Mouse (Mus musculus) forebrain, embryonic 14.5 days (tissue): ENCODE measurements at regions not wholly inside any gene's neighbourhood (a gene's known extent, or its start where the extent isn't known, plus 50 kb on each side); places are given as distances from the start of the nearest gene placed in this dataset.

ENCODE experiments used
- ATAC-seq: fragments of 200-750 bp; cut with Nextera tagmentation; 2 replicates; pipeline ENCODE4 v1.8.0; 2017; ENCODE audit warnings: mild to moderate bottlenecking, moderate library complexity
- DNase-seq: peaks from one replicate; pipeline ENCODE4 v3.0.0-alpha.2; 2015; ENCODE audit warnings: low spot score
- H3K27ac ChIP-seq: fragments of 300-500 bp; sonication (generic); 2 replicates; pipeline ENCODE4 v1.5.1; 2014; ENCODE audit warnings: low read depth, mild to moderate bottlenecking, control low read depth, low read length, moderate library complexity
- H3K27me3 ChIP-seq: fragments of 300-500 bp; sonication (generic); replicated peaks from 2 replicates; pipeline ENCODE4 v1.6.1; 2014; ENCODE audit warnings: low read length, control low read depth, mixed read lengths; ENCODE audit not compliant: control insufficient read depth, insufficient read depth
- H3K36me3 ChIP-seq: fragments of 300-500 bp; sonication (generic); 2 replicates; pipeline ENCODE4 v1.6.1; 2014; ENCODE audit warnings: low read length, control low read depth; ENCODE audit not compliant: control insufficient read depth, insufficient read depth
- H3K4me1 ChIP-seq: fragments of 300-500 bp; sonication (generic); 2 replicates; pipeline ENCODE4 v1.6.1; 2014; ENCODE audit warnings: antibody characterized with exemption, low read length, control low read depth; ENCODE audit not compliant: control insufficient read depth, insufficient read depth
- H3K4me2 ChIP-seq: fragments of 300-500 bp; sonication (generic); 2 replicates; pipeline ENCODE4 v1.6.1; 2014; ENCODE audit warnings: mild to moderate bottlenecking, control low read depth, low read length
- H3K4me3 ChIP-seq: fragments of 300-500 bp; sonication (generic); 2 replicates; pipeline ENCODE4 v1.5.1; 2014; ENCODE audit warnings: low read depth, low read length, control low read depth
- H3K9ac ChIP-seq: fragments of 300-500 bp; sonication (generic); 2 replicates; pipeline ENCODE4 v1.6.1; 2014; ENCODE audit warnings: mild to moderate bottlenecking, low read length, control low read depth, moderate library complexity
- H3K9me3 ChIP-seq: fragments of 300-500 bp; sonication (generic); replicated peaks from 2 replicates; pipeline ENCODE4 v1.6.1; 2016; ENCODE audit warnings: low read length, control low read depth, mixed read lengths; ENCODE audit not compliant: control insufficient read depth
- whole genome bisulfite sequencing: fragments of 180-500 bp; shearing (Covaris S2); extraction: QIAGEN DNeasy Blood & Tissue Kit; methylation state at CpG from one replicate; pipeline ENCODE4 v1.1.7; 2014; 5-methylcytosine and 5-hydroxymethylcytosine counted together

DNA sequence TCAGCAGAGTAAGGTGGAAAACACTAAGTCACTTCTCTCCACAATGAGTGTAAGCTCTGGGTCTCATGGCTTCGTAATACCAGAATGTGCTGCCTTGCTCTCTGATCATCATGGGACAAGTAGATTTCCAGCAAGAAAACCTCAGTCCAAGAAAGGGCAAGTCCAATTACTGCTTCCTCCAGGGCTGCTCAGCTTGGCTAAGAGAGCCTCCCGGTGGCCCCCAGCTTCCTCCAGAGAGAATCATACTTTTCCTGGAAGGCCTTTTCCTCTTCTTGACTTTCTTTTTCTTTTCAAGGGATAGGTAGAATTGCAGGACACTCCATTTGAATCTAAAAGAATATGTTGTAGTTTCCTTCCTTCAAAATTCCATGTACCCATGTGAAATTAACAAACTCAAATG is 326.8 kb upstream of the Pbx1 start:
- no peaks in the 10 kb centered on the region for H3K36me3 ChIP-seq
- H3K4me1 ChIP-seq = peaks cover 2% of the 10 kb centered on the region; the same call in 1 of the 2 replicates
- ATAC-seq = no peak
- WGBS = 92% methylated on average over 2 of the region's 2 CpGs
- no peak overlapping the region for H3K9ac ChIP-seq
- DNase-seq = no peak
- H3K4me3 ChIP-seq = no peak overlapping the region
- H3K27me3 ChIP-seq = no peaks in the 10 kb centered on the region
- no peak overlapping the region for H3K4me2 ChIP-seq
- H3K27ac ChIP-seq = no peak overlapping the region
- no peaks in the 10 kb centered on the region for H3K9me3 ChIP-seq

DNA sequence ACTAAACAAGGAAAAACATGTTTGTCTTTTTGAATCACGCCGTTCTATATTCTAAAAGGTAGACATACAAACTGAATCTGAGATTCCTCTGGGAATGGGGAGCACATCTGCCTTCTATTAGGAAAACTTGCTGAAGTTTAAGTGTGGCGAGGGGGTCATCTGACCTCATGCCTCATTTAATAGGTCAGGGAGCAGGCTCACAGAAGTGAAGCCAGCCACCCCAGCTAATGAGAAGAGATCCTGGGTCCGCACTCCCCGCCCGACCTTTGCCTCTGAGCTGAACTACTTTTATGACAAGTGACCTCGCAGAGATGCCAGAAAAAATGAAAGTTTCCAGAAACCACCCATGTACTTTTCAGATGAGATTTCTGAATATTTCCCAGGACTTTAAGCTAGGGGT is 322.1 kb upstream of the Pbx1 start:
- no peaks in the 10 kb centered on the region for H3K36me3 ChIP-seq
- H3K4me1 ChIP-seq = no peaks in the 10 kb centered on the region
- H3K4me2 ChIP-seq = no peak overlapping the region
- no peak overlapping the region for H3K27ac ChIP-seq
- DNase-seq (no peak), ATAC-seq (no peak)
- no peak overlapping the region for H3K9ac ChIP-seq
- 87% methylated on average over 7 of the region's 7 CpGs for WGBS
- no peaks in the 10 kb centered on the region for H3K27me3 ChIP-seq
- no peaks in the 10 kb centered on the region for H3K9me3 ChIP-seq
- H3K4me3 ChIP-seq = no peak overlapping the region

DNA sequence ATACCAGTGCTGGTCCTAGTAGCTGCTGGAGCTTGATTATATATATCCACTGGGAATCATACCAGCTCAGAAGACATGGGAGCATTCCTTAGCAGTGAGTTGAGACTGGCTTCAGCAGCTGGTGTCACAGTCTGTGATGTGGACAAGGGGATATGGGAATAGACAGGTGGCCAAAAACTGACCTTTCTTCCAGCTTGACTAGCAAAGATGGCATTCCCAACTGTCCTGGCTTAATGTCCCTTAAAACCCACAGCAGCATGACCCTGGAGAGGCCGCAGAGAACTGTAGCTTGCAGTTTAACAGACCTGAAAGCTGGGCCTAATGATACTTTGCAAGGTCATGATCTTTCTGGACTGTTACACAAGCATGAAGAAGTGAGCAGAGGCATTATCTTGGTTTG is 311.4 kb upstream of the Pbx1 start:
- no peaks in the 10 kb centered on the region for H3K4me1 ChIP-seq
- 87% methylated on average over 1 of the region's 1 CpGs for WGBS
- H3K4me2 ChIP-seq = no peak overlapping the region
- no peaks in the 10 kb centered on the region for H3K36me3 ChIP-seq
- no peak overlapping the region for H3K4me3 ChIP-seq
- H3K27ac ChIP-seq = no peak overlapping the region
- ATAC-seq (no peak), DNase-seq (no peak)
- no peaks in the 10 kb centered on the region for H3K27me3 ChIP-seq
- no peaks in the 10 kb centered on the region; the same call in 1 of the 2 replicates for H3K9me3 ChIP-seq
- H3K9ac ChIP-seq = no peak overlapping the region

DNA sequence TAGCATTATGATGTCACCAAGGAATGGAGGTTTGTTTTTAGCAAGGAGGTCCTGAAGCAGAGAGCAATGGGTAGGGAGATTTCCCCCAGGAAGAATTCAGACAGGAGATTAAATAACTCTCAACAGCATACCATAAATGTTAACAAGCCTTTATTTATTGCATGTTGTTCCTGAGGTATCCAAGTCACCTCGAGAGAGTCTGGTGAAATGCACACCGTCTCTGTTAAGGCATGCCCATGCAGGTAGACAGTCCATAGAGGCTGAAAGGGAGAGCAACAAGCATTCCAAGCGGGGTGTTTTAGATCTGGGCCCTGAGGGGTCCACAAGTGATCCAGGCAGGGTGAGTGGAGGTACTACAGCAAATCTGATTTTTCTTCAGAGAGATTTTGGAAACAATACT is 305.9 kb upstream of the Pbx1 start:
- no peak overlapping the region for H3K4me2 ChIP-seq
- H3K36me3 ChIP-seq = no peaks in the 10 kb centered on the region
- no peak for ATAC-seq
- DNase-seq = no peak
- no peak overlapping the region for H3K9ac ChIP-seq
- H3K27me3 ChIP-seq = no peaks in the 10 kb centered on the region
- no peaks in the 10 kb centered on the region for H3K9me3 ChIP-seq
- H3K4me1 ChIP-seq = no peaks in the 10 kb centered on the region
- WGBS = 89% methylated on average over 3 of the region's 3 CpGs
- H3K4me3 ChIP-seq = no peak overlapping the region
- no peak overlapping the region for H3K27ac ChIP-seq

DNA sequence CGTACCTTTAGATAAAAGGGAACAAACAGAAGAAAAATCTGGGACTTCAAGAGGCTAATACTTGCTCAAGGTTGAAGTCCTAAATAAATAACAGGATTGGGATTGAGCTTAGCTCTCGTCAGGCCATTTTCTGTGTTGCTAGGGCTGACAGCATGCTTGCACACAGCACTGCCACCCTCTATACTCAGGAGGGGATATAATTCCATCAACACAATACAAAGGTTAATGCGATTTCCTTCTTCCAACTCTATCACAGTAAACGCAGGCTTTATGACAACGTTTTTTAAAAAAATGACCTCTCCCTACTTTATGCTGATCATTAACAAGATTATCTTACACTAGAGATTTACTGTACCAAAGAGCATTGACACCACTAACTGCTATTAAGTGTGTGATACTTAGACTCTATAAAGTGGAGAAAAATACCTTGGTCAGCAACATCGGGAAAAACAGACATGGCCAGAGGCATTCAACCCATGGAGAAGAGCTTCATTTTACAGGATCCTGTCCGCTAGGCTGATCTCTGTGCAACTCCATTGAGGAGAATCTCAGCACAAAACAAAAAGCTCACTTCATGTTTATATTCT is 305.3 kb upstream of the Pbx1 start:
- H3K36me3 ChIP-seq = no peaks in the 10 kb centered on the region
- no peaks in the 10 kb centered on the region for H3K4me1 ChIP-seq
- H3K9ac ChIP-seq = no peak overlapping the region
- H3K27me3 ChIP-seq = no peaks in the 10 kb centered on the region
- no peaks in the 10 kb centered on the region for H3K9me3 ChIP-seq
- ATAC-seq (no peak), DNase-seq (no peak)
- WGBS = 78% methylated on average over 7 of the region's 7 CpGs
- no peak overlapping the region for H3K4me2 ChIP-seq
- no peak overlapping the region for H3K4me3 ChIP-seq
- H3K27ac ChIP-seq = no peak overlapping the region

DNA sequence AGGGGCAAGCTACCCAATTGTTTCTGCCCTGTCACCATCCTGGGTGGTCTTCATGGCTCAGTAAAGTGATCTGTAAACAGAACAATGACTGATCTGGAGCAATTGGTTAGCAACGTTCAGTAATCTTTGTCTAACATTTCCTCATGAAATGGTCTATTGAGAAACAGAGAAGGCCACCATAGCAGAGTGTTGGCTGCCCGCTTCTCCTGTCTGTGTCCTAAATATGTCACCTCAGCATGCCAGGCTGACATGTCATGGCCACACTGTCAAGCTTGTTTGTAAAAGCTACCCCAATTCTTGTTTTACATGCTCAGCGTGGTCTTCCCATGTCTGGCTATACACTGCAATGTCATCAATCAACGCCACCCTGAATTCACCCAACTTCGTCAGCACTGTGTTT is 301.0 kb upstream of the Pbx1 start:
- no peak overlapping the region for H3K27ac ChIP-seq
- ATAC-seq (no peak), DNase-seq (no peak)
- 73% methylated on average over 5 of the region's 5 CpGs for WGBS
- H3K27me3 ChIP-seq = no peaks in the 10 kb centered on the region
- H3K36me3 ChIP-seq = no peaks in the 10 kb centered on the region
- no peak overlapping the region for H3K9ac ChIP-seq
- H3K4me3 ChIP-seq = no peak overlapping the region
- H3K4me1 ChIP-seq = no peaks in the 10 kb centered on the region
- H3K9me3 ChIP-seq = no peaks in the 10 kb centered on the region
- H3K4me2 ChIP-seq = no peak overlapping the region

DNA sequence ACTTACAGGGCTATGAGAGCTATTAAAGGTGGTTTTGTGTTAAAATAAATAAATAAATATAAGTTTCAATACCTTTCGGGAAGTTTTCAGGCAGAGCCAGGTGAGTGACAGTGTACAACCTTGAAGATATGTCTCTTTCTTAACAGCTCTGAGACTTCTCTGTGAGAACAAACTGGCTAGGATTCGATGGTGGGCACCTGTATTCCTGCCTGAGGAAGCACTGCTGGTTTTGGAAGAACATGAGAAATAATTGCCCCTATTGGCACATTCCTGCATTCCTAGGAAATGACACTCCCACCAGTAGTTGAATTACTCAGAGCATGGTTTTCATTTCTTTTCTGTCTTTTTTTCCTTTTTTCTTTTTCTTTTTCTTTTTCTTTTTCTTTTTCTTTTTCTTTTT is 277.8 kb upstream of the Pbx1 start:
- H3K9me3 ChIP-seq = no peaks in the 10 kb centered on the region
- no peak for ATAC-seq
- H3K27me3 ChIP-seq = no peaks in the 10 kb centered on the region
- H3K36me3 ChIP-seq = no peaks in the 10 kb centered on the region
- WGBS = 81% methylated on average over 2 of the region's 2 CpGs
- H3K4me2 ChIP-seq = peak overlapping the region; percentile 36; the same call in 1 of the 2 replicates
- no peak for DNase-seq
- no peak overlapping the region for H3K9ac ChIP-seq
- no peak overlapping the region for H3K27ac ChIP-seq
- H3K4me3 ChIP-seq = no peak overlapping the region
- peaks cover 14% of the 10 kb centered on the region for H3K4me1 ChIP-seq

DNA sequence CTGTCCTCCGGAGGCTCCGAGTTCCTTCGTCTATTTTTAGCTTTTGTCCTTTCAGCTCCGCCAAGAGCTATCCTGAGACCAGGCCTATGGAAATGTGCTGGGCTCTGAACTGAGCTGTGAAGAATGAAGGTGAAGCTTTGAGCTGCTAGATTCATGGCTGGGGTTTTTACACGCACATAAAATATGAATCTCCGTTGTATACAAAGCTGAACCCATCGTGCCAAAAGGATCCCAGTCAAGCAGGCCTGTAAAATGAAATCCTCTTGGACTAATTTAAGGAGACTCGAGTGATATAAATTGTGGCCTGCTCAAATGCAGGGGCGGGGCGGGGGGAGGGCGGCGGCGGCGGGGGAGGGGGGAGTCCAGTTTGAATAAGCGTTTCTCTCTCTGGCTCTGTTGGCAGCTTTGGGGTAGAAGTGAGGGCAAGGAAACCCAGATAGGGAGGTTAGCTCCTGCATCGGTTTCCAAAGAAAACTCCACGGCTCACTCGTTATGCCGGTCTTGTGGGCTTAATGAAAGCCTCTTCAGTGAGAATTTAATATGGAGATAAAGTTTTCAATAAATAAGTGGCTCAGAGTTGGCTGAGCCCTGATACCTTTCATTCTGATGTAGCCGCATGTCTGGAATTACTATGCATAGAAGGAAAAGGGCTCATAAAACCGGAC is 277.1 kb upstream of the Pbx1 start:
- no peaks in the 10 kb centered on the region for H3K36me3 ChIP-seq
- no peaks in the 10 kb centered on the region for H3K27me3 ChIP-seq
- peak; percentile 55 for ATAC-seq
- H3K27ac ChIP-seq = no peak overlapping the region
- WGBS = 15% methylated on average over 21 of the region's 21 CpGs
- H3K4me2 ChIP-seq = peak overlapping the region; percentile 36
- no peaks in the 10 kb centered on the region for H3K9me3 ChIP-seq
- H3K4me3 ChIP-seq = no peak overlapping the region
- H3K4me1 ChIP-seq = peaks cover 14% of the 10 kb centered on the region
- H3K9ac ChIP-seq = no peak overlapping the region; the same call in 1 of the 2 replicates
- DNase-seq = peak; percentile 44

DNA sequence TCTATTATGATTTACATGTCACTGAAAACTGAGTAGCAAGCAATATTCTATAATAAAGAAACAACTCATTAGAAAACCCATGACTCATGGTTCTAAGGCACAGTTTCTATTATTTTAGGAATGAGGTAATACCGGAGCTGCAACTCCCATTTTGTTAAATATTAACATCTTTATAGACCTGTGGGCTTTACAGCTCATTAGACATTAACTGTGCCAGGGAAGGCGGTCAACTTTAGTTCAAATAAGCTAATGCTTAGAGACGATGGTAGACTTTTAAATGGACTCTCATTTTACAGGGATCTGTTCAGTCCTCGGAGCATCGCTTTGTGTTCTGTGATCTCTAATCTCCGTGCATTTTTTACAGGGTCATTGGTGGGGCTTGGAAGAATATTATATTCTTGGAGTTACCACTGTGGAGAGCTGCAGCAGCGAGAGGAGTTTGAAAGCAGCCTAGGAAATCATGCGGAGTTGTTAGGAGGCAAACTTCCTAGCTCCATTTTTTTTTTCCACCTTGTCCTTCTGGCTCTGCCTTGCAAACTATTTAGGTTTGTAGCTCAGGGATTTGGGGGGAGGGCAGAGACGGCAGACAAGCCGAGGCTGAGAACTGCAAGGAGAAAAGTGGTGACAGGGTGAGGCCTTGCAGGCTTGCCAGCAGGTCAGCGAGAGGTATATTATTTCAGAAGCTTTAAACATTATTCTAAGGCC is 276.2 kb upstream of the Pbx1 start:
- 17% methylated on average over 11 of the region's 11 CpGs for WGBS
- H3K36me3 ChIP-seq = no peaks in the 10 kb centered on the region
- H3K4me2 ChIP-seq = peak overlapping the region; percentile 36; the same call in 1 of the 2 replicates
- H3K27me3 ChIP-seq = no peaks in the 10 kb centered on the region
- ATAC-seq = peak; percentile 20; the same call in 1 of the 2 replicates
- H3K9me3 ChIP-seq = no peaks in the 10 kb centered on the region
- H3K4me1 ChIP-seq = peaks cover 14% of the 10 kb centered on the region
- H3K9ac ChIP-seq = no peak overlapping the region
- peak; percentile 20 for DNase-seq
- no peak overlapping the region for H3K4me3 ChIP-seq
- no peak overlapping the region for H3K27ac ChIP-seq
